Mouse (Mus musculus) brain, embryonic 14.5 days (tissue): ENCODE data around the gene 1700028K03Rik.

ENCODE experiments used
- CTCF ChIP-seq: fragments of 200-500 bp; IDR thresholded peaks from 2 replicates; pipeline ENCODE4 v1.5.1; 2012; ENCODE audit warnings: inconsistent platforms, mild to moderate bottlenecking, moderate library complexity, borderline replicate concordance; ENCODE audit not compliant: insufficient read depth, insufficient read length; ENCODE audit errors: extremely low read depth
- POLR2A ChIP-seq: fragments of 200-500 bp; IDR thresholded peaks from 2 replicates; pipeline ENCODE4 v1.6.1; 2012; ENCODE audit warnings: mild to moderate bottlenecking, inconsistent platforms, borderline replicate concordance; ENCODE audit not compliant: poor library complexity, insufficient read depth, insufficient read length, severe bottlenecking; ENCODE audit errors: extremely low read depth

DNA sequence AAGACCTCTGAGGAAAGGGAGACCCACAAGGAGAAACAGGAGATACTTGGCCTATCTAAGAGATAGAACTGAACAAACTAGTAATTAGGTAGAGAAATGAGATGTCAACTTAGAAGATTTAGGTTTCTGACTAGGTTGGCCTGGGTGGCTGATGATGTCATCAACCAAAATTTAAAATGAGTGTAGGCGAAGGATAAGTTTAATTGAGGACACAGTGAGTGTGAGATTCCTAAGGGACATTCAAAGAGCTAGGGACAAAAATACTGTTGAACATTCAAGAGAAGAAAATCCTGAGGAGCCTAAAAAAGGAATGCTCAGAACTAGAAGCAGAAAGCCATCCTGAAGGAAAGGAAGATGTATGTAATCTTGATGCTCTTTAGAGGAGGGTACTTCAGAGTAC is 18.4 kb upstream of the 1700028K03Rik start:
- no peak for TF ChIP-seq CTCF
- no peak for TF ChIP-seq POLR2A
